Mouse (Mus musculus): ENCODE measurements around the gene Acvr2b. TPM values are rescaled to one million over a fixed set of nuclear protein-coding genes. Genes with fewer than 3 reads are reported as not detected.

Gene Acvr2b
- 4.4 and 5.0 TPM in 2 replicates for polyA plus RNA-seq (2012; rRNA removed; ENCODE audit: low replicate concordance)

GRCm38 (mm10) chr9:119401801-119402214 is at the start of gene Acvr2b:
TSS of gene Acvr2b (plus strand) at chr9:119402118.

GRCm38 (mm10) chr9:119357331-119358057 is 44.4 kb upstream of the Acvr2b start, which contains the start of gene Xylb:
TSS of gene Xylb (plus strand) at chr9:119357381.

GRCm38 (mm10) chr9:119365284-119365683 is 36.6 kb upstream of the Acvr2b start, which contains the start of gene Slc22a14:
TSS of gene Slc22a14 (minus strand) at chr9:119365553.

GRCm38 (mm10) chr9:119444738-119445429 is 43.0 kb downstream of the Acvr2b start, which contains the start of gene Exog:
TSS of gene Exog (plus strand) at chr9:119444943.

Other genes with a start within 250 kb of the Acvr2b start
- 31.3 and 61.6 TPM in 2 replicates for gene Acaa1b, start 245.0 kb upstream of the Acvr2b start, polyA plus RNA-seq (2012; rRNA removed; ENCODE audit: low replicate concordance)
- gene Gm47289, start 243.0 kb upstream of the Acvr2b start, polyA plus RNA-seq (2012; rRNA removed; ENCODE audit: low replicate concordance): not detected in 2 replicates
- not detected in 2 replicates for gene Slc22a13, start 193.0 kb upstream of the Acvr2b start, polyA plus RNA-seq (2012; rRNA removed; ENCODE audit: low replicate concordance)
- 11.3 and 24.0 TPM in 2 replicates for gene Oxsr1, start 79.7 kb upstream of the Acvr2b start, polyA plus RNA-seq (2012; rRNA removed; ENCODE audit: low replicate concordance)
- gene Acaa1a, start 62.4 kb upstream of the Acvr2b start, polyA plus RNA-seq (2012; rRNA removed; ENCODE audit: low replicate concordance): 183 and 415 TPM in 2 replicates
- gene Myd88, start 60.7 kb upstream of the Acvr2b start, polyA plus RNA-seq (2012; rRNA removed; ENCODE audit: low replicate concordance): 31.1 and 32.8 TPM in 2 replicates
- 1.5 and 2.2 TPM in 2 replicates for gene Xylb, start 44.7 kb upstream of the Acvr2b start, polyA plus RNA-seq (2012; rRNA removed; ENCODE audit: low replicate concordance)
- gene Slc22a14, start 36.6 kb upstream of the Acvr2b start, polyA plus RNA-seq (2012; rRNA removed; ENCODE audit: low replicate concordance): 0.37 and 0.47 TPM in 2 replicates
- gene Exog, start 42.8 kb downstream of the Acvr2b start, polyA plus RNA-seq (2012; rRNA removed; ENCODE audit: low replicate concordance): 2.3 and 4.7 TPM in 2 replicates
- 2.9 and 3.8 TPM in 2 replicates for gene Scn5a, start 176.9 kb downstream of the Acvr2b start, polyA plus RNA-seq (2012; rRNA removed; ENCODE audit: low replicate concordance)

All from mammary gland, adult 2 months (tissue).